Mouse (Mus musculus): Measurements from ENCODE around the gene Hs1bp3.

GRCm38 (mm10) chr12:8275424-8275823 lies 37.8 kb upstream of the Hs1bp3 start:
- TF ChIP-seq CTCF (IDR thresholded peaks at IDR 0.05; ENCODE audit: extremely low read depth, insufficient read depth, low read length) (no peak), POLR2A (IDR thresholded peaks at IDR 0.05; ENCODE audit: extremely low read depth, insufficient read depth, low read length) (no peak)

All from cortical plate, adult 2 months (tissue).